Mouse (Mus musculus) lung, adult 2 months (tissue): ENCODE data around the gene D930020B18Rik. TPM values are rescaled to one million over a fixed set of nuclear protein-coding genes. Genes with fewer than 3 reads are reported as not detected.

Experiments used
- DNase-seq: peaks from one replicate; pipeline ENCODE4 v3.0.0; 2022
- H3K4me1 ChIP-seq: fragments of 200-500 bp; 2 replicates; pipeline ENCODE4 v1.6.1; 2011; ENCODE audit warnings: low read length; ENCODE audit not compliant: control insufficient read depth, insufficient read depth
- H3K4me3 ChIP-seq: fragments of 200-500 bp; replicated peaks from 2 replicates; pipeline ENCODE3; 2011; ENCODE audit warnings: low read depth, mild to moderate bottlenecking, control low read depth, low read length; ENCODE audit errors: extremely low read depth
- CTCF ChIP-seq: fragments of 200-500 bp; IDR thresholded peaks from 2 replicates; pipeline ENCODE4 v1.5.1; 2011; ENCODE audit warnings: mild to moderate bottlenecking, low read length, control low read depth; ENCODE audit not compliant: insufficient read depth
- POLR2A ChIP-seq: fragments of 200-500 bp; IDR thresholded peaks from 2 replicates; pipeline ENCODE4 v1.6.1; 2011; ENCODE audit warnings: low read depth, mild to moderate bottlenecking, control low read depth, low read length, borderline replicate concordance; ENCODE audit errors: extremely low read depth
- WGBS: fragments of 180-500 bp; shearing (Covaris S2); methylation state at CpG from one replicate; pipeline ENCODE4 v1.1.7; 2018; 5-methylcytosine and 5-hydroxymethylcytosine counted together
- polyA plus RNA-seq: library from polyadenylated mRNA; depleted of rRNA; stranded (reverse); fragments of >200 nt; gene quantifications from 2 replicates; pipeline ENCODE4 v1.2.3, GENCODE M21; 2012

Gene D930020B18Rik
- polyA plus RNA-seq, 1 experiment, result 0.59 TPM

GRCm38 (mm10) chr10:121639573-121639972 is 1.8 kb upstream of the D930020B18Rik start:
- DNase-seq, result no peak
- TF ChIP-seq CTCF (no peak), POLR2A (no peak)
- Histone ChIP-seq H3K4me1 (peaks cover 6% of the 10 kb centered on the region; the same call in 1 of the 2 replicates), H3K4me3 (no peak overlapping the region)
- WGBS, result 90% methylated on average over 5 of the region's 5 CpGs

DNA sequence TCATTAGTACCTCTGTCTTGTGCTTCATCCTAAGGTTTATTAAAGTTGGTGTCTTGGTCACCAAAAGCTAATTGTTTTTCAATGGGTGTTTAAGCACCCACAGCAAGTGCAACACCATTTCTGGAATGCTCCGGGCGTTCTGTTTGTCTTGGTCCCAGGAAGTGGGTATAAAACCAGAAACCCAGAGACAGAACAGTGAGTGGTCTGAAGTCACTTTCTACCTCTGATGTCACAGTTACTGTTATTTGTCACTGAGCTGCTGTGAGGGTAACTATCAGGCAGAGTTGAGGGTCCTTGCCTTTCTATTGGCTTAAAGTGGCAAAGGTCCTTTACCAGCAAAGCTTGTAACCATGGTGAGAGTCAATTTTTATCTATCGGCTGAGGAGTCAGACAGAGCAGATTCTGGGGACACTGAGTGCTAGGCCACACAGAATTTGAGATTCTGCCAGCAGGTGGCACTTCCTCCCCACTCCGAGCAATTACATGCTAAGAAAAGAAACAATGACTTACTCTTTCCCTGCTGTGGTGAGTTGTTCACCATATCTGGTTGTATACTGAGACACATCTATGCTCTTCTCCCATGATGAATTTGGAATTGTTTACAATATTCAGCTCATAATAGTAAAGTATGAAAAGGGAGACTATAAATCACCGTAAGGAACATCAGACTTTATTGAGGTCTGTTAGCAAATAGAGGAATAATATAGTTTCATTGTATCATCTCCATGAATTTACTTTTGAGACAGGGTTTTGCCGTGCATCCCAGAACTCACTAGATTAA is 1.0 kb upstream of the D930020B18Rik start:
- Histone ChIP-seq H3K4me1 (peaks cover 6% of the 10 kb centered on the region; the same call in 1 of the 2 replicates), H3K4me3 (no peak overlapping the region)
- no peak for TF ChIP-seq POLR2A
- peak; percentile 52; the same call in 1 of the 2 replicates for TF ChIP-seq CTCF
- WGBS, result 54% methylated on average over 6 of the region's 6 CpGs
- DNase-seq, result no peak

DNA sequence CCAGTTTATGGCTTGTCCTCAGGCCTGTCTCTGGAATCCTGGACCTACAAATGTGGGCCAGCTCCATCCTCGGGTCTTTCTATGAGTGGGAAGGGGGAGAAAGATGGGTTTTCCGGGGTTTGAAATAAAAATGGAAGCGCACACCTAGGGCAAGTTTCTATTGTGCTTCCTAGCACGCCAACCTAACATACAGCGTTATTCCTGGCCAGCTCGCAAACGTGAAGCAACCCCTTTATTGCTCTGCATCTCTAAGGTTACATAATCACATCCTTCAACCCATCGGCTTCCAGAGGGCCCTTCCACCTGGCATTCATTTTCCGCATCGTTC is 480 bp upstream of the D930020B18Rik start:
- H3K4me1 ChIP-seq, result peaks cover 6% of the 10 kb centered on the region; the same call in 1 of the 2 replicates
- TF ChIP-seq CTCF, result no peak
- no peak for TF ChIP-seq POLR2A
- H3K4me3 ChIP-seq, result peak overlapping the region; percentile 50
- WGBS, result 18% methylated on average over 10 of the region's 10 CpGs
- DNase-seq, result no peak

DNA sequence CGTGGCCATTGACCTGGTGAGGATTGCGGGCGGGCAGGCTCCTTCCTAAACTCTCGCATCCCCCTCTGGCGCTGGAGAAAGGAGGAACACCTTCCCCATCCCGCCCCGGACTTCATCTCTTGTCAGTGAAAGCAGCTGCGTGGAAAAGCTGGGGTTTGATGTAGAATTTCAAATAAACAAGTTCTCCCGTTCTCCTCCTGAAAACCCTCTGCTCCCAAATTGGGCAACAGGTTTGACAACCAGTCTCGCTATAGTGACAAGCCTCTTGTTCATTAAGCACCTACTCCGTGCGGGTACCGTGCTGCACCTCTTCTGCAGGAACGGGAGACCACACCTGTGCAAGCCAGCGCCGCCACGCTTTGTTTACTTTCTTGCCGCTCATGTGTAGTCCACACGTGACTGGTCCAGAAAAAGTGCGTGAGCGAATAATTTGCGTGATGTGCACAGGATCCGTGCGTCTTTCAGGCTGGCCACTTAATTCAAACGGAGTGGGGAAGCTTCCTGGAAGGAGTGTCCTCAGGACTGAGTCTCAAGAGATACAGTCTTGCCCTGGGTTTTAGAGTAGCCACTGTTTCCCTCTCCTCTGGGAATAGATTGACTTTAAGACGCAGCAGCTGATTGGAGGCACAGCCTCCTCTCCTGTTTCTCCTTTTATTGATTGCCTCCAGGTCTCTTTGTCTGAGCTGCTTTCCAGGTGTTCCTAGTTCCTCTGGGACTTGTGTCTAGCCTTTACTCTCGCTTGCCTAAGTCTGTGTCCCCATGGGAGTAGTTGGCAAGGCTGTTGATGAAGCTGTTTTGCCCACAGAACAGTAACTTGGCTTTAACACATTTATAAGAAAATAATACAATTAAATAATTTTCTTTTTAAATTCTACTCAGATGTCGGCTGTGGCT is 913 bp downstream of the D930020B18Rik start:
- Histone ChIP-seq H3K4me1 (peaks cover 6% of the 10 kb centered on the region; the same call in 1 of the 2 replicates), H3K4me3 (peak overlapping the region; percentile 43)
- WGBS, result 10% methylated on average over 28 of the region's 28 CpGs
- TF ChIP-seq POLR2A (no peak), CTCF (no peak)
- peak; percentile 18 for DNase-seq

- Histone ChIP-seq H3K4me1 (peaks cover 6% of the 10 kb centered on the region; the same call in 1 of the 2 replicates), H3K4me3 (no peak overlapping the region)
- WGBS, result 50% methylated on average over 6 of the region's 6 CpGs
- no peak for TF ChIP-seq POLR2A
- TF ChIP-seq CTCF, result no peak
- DNase-seq, result no peak
These were observed 4.9 kb downstream of the D930020B18Rik start for GRCm38 (mm10) chr10:121646294-121646693.

DNA sequence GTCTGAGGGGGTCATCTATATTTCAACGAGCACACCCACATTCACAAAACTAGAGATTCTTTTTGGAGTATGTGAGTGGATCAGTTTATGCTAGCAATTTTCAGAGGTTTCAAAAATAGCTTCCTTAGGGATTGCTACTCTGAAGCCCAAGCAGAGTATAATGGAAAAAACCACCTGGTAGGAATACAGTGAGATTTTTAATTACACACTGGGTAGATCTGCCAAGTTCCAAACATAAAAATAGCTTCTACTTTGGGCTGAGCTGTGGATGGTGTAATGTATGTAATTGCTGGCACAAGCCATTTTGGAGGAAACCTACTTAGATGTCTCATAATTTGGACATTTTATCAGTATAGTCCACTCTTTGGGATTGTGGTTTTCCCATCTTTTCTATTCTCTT is 11.7 kb downstream of the D930020B18Rik start:
- DNase-seq, result no peak
- 88% methylated on average over 1 of the region's 1 CpGs for WGBS
- no peaks in the 10 kb centered on the region for H3K4me1 ChIP-seq
- TF ChIP-seq POLR2A, result no peak
- no peak for TF ChIP-seq CTCF
- H3K4me3 ChIP-seq, result no peak overlapping the region

DNA sequence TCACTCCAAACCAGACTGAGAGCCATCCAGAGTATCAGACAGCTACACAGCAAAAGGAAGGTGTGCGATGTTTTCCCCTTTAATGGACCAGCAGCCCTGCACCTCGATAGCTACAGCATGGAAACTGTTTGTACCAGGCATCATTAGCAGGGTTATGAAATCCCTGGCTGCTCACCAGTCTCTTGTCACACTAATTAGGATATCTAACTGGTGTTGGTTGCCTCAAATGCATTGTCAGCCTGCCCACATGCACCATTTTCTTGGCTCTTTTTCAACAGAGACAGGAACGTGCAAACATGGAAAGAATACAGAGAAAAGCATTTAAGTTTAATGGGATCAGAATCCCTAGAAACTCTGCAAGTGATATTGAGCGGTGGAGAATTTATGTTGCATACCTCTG is 14.5 kb downstream of the D930020B18Rik start:
- Histone ChIP-seq H3K4me1 (no peaks in the 10 kb centered on the region), H3K4me3 (no peak overlapping the region)
- no peak for TF ChIP-seq POLR2A
- 74% methylated on average over 4 of the region's 4 CpGs for WGBS
- DNase-seq, result no peak

DNA sequence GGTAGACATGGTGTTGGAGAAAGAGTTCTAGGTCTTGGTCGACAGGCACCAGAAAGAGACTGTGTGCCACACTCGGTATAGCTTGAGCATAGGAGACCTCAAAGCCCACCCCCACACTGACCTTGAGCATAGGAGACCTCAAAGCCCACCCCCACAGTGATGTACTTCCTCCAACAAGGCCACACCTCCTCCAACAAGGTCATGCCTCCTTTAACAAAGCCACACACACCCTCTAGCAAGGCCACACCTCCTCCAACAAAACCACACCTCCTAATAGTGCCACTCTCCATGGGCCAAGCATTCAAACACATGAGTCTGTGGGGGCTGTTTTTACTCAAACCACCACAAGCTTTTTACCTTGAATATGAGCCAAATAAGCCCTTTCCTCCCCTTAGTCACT is 21.3 kb downstream of the D930020B18Rik start:
- TF ChIP-seq CTCF, result no peak
- TF ChIP-seq POLR2A, result no peak
- Histone ChIP-seq H3K4me1 (no peaks in the 10 kb centered on the region), H3K4me3 (no peak overlapping the region)
- WGBS, result 95% methylated on average over 2 of the region's 2 CpGs
- DNase-seq, result no peak

- TF ChIP-seq CTCF (no peak), POLR2A (no peak)
- 68% methylated on average over 13 of the region's 13 CpGs for WGBS
- H3K4me3 ChIP-seq, result no peak overlapping the region
These were observed 22.2 kb downstream of the D930020B18Rik start for GRCm38 (mm10) chr10:121663599-121663998.

More at GRCm38 (mm10) chr10:121663599-121663998, 22.2 kb downstream of the D930020B18Rik start:
- DNase-seq, result no peak
- no peaks in the 10 kb centered on the region for H3K4me1 ChIP-seq
